Mouse (Mus musculus) layer of hippocampus, adult 8-10 months (tissue): Measurements from ENCODE around the gene Ttll1. TPM values are rescaled to one million over a fixed set of nuclear protein-coding genes. Genes with fewer than 3 reads are reported as not detected.

Experiments used
- DNase-seq, 2 experiments: peaks; one replicate each; pipeline ENCODE4 v3.0.0; 2022; ENCODE audit warnings: low spot score in 2 of 2
- total RNA-seq, 4 experiments: library from RNA; stranded (reverse); gene quantifications; 2 replicates each; pipeline ENCODE4 v1.2.4; 2022

Gene Ttll1
- total RNA-seq = 10 to 100 TPM; 32.0 to 40.0 (median 36.2) TPM

GRCm38 (mm10) chr15:83510805-83511405 lies at the start of gene Ttll1:
Gene Ttll1, minus strand, starts transcription at chr15:83510893.
- DNase-seq = peak; percentile 90 to 93

- peak; percentile 78 to 83 for DNase-seq
Measured at GRCm38 (mm10) chr15:83555161-83555974, 44.7 kb upstream of the Ttll1 start.

GRCm38 (mm10) chr15:83553831-83554230 lies 43.1 kb upstream of the Ttll1 start:
- no peak for DNase-seq

- DNase-seq = no peak
Measured at GRCm38 (mm10) chr15:83550137-83550536, 39.4 kb upstream of the Ttll1 start.

- no peak for DNase-seq
Measured at GRCm38 (mm10) chr15:83547144-83547543, 36.5 kb upstream of the Ttll1 start.

- DNase-seq = no peak
Measured at GRCm38 (mm10) chr15:83546029-83546428, 35.3 kb upstream of the Ttll1 start.

- DNase-seq = no peak
Measured at GRCm38 (mm10) chr15:83541647-83542287, 31.1 kb upstream of the Ttll1 start.

GRCm38 (mm10) chr15:83539905-83540304 lies 29.2 kb upstream of the Ttll1 start:
- no peak for DNase-seq

GRCm38 (mm10) chr15:83538855-83539254 lies 28.2 kb upstream of the Ttll1 start:
- DNase-seq = no peak

GRCm38 (mm10) chr15:83535890-83536231 lies 25.2 kb upstream of the Ttll1 start:
- no peak for DNase-seq

GRCm38 (mm10) chr15:83534960-83535889 lies 24.5 kb upstream of the Ttll1 start:
- no peak for DNase-seq

- DNase-seq = no peak
Measured at GRCm38 (mm10) chr15:83532606-83533005, 21.9 kb upstream of the Ttll1 start.

GRCm38 (mm10) chr15:83531961-83532469 lies 21.3 kb upstream of the Ttll1 start:
- DNase-seq = no peak

GRCm38 (mm10) chr15:83530688-83531087 lies 20.0 kb upstream of the Ttll1 start:
- DNase-seq = no peak

GRCm38 (mm10) chr15:83530233-83530632 lies 19.5 kb upstream of the Ttll1 start:
- DNase-seq = no peak

- no peak for DNase-seq
Measured at GRCm38 (mm10) chr15:83529765-83530164, 19.1 kb upstream of the Ttll1 start.

GRCm38 (mm10) chr15:83528892-83529291 lies 18.2 kb upstream of the Ttll1 start:
- no peak for DNase-seq

- no peak for DNase-seq
Measured at GRCm38 (mm10) chr15:83527747-83528146, 17.1 kb upstream of the Ttll1 start.

GRCm38 (mm10) chr15:83527092-83527437 lies 16.4 kb upstream of the Ttll1 start:
- DNase-seq = no peak

- DNase-seq = no peak
Measured at GRCm38 (mm10) chr15:83526424-83527091, 15.9 kb upstream of the Ttll1 start, which contains the start of gene Bik. Gene Bik, plus strand, starts transcription at chr15:83526862.

- DNase-seq = no peak
Measured at GRCm38 (mm10) chr15:83524333-83524729, 13.6 kb upstream of the Ttll1 start.
